Mouse (Mus musculus) spleen, adult 2 months (tissue): ENCODE measurements around the gene Grik2. TPM values are rescaled to one million over a fixed set of nuclear protein-coding genes. Genes with fewer than 3 reads are reported as not detected.

ENCODE experiments used
- DNase-seq, 2 experiments: peaks; one replicate each; pipeline versions ENCODE4 v3.0.0 to v3.0.0-alpha.2; 2012 to 2021; ENCODE audit warnings: low spot score in 2 of 2, low read depth in 1 of 2
- H3K27ac ChIP-seq: fragments of 200-500 bp; 2 replicates; pipeline ENCODE4 v1.5.1; 2012; ENCODE audit warnings: low read length, inconsistent platforms; ENCODE audit not compliant: insufficient read depth
- H3K27me3 ChIP-seq: fragments of 200-500 bp; 2 replicates; pipeline ENCODE4 v1.6.1; 2012; ENCODE audit warnings: mild to moderate bottlenecking, moderate library complexity, low read length, inconsistent platforms; ENCODE audit not compliant: control insufficient read depth, insufficient read depth
- H3K36me3 ChIP-seq: fragments of 200-500 bp; 2 replicates; pipeline ENCODE4 v1.6.1; 2012; ENCODE audit warnings: mild to moderate bottlenecking, low read length, inconsistent platforms; ENCODE audit not compliant: control insufficient read depth, insufficient read depth
- H3K4me1 ChIP-seq: fragments of 200-500 bp; 2 replicates; pipeline ENCODE4 v1.6.1; 2011; ENCODE audit warnings: inconsistent platforms; ENCODE audit not compliant: control insufficient read depth, insufficient read depth, insufficient read length
- H3K4me3 ChIP-seq: fragments of 200-500 bp; 2 replicates; pipeline ENCODE4 v1.5.1; 2011; ENCODE audit warnings: mild to moderate bottlenecking, inconsistent platforms; ENCODE audit not compliant: insufficient read depth, insufficient read length; ENCODE audit errors: extremely low read depth
- CTCF ChIP-seq: fragments of 200-500 bp; IDR thresholded peaks from 2 replicates; pipeline ENCODE4 v1.5.1; 2011; ENCODE audit warnings: mild to moderate bottlenecking, inconsistent platforms; ENCODE audit not compliant: insufficient read depth, insufficient read length, insufficient replicate concordance; ENCODE audit errors: extremely low read depth
- POLR2A ChIP-seq: fragments of 200-500 bp; IDR thresholded peaks from 2 replicates; pipeline ENCODE4 v1.6.1; 2011; ENCODE audit warnings: low read depth, low read length, inconsistent platforms
- WGBS: fragments of 180-500 bp; shearing (Covaris S2); methylation state at CpG from one replicate; pipeline ENCODE4 v1.1.7; 2018; 5-methylcytosine and 5-hydroxymethylcytosine counted together
- polyA plus RNA-seq: library from polyadenylated mRNA; depleted of rRNA; stranded (reverse); fragments of >200 nt; gene quantifications from 2 replicates; pipeline ENCODE4 v1.2.3, GENCODE M21; 2012; rRNA removed

Grik2 gene
- not detected in 2 replicates for polyA plus RNA-seq

- Histone ChIP-seq H3K27ac (no peak within 1 kb of the TSS), H3K27me3 (0 out of 2 replicates have a peak, but pooled peaks cover 2% of the 10 kb centered on the region), H3K36me3 (no peaks in the 10 kb centered on the region), H3K4me3 (no peak within 1 kb of the TSS), H3K4me1 (no peaks in the 10 kb centered on the region)
- TF ChIP-seq POLR2A = no peak
- no peak for TF ChIP-seq CTCF
- DNase-seq = no peak
- WGBS = 3% methylated on average over 41 of the region's 41 CpGs
Measured at GRCm38 (mm10) chr10:49788381-49788906, at the start of gene Grik2. Gene Grik2 (minus strand): TSS chr10:49788766.

GRCm38 (mm10) chr10:49834392-49834791 is 45.8 kb upstream of the Grik2 start:
- Histone ChIP-seq H3K27ac (no peak overlapping the region), H3K4me1 (no peaks in the 10 kb centered on the region), H3K4me3 (no peak overlapping the region), H3K36me3 (no peaks in the 10 kb centered on the region), H3K27me3 (no peaks in the 10 kb centered on the region)
- no peak for TF ChIP-seq POLR2A
- TF ChIP-seq CTCF = no peak
- no peak for DNase-seq
- WGBS = 76% methylated on average over 3 of the region's 3 CpGs

- Histone ChIP-seq H3K27me3 (no peaks in the 10 kb centered on the region), H3K4me3 (no peak overlapping the region), H3K36me3 (no peaks in the 10 kb centered on the region), H3K27ac (no peak overlapping the region), H3K4me1 (no peaks in the 10 kb centered on the region)
- no peak for TF ChIP-seq POLR2A
- TF ChIP-seq CTCF = no peak
- DNase-seq = no peak
Measured at GRCm38 (mm10) chr10:49807276-49807675, 18.7 kb upstream of the Grik2 start.

GRCm38 (mm10) chr10:49801001-49801400 is 12.4 kb upstream of the Grik2 start:
- 83% methylated on average over 1 of the region's 1 CpGs for WGBS
- TF ChIP-seq POLR2A = no peak
- no peak for TF ChIP-seq CTCF
- H3K27ac ChIP-seq = no peak overlapping the region
- H3K27me3 ChIP-seq = no peaks in the 10 kb centered on the region
- no peak for DNase-seq
- no peak overlapping the region for H3K4me3 ChIP-seq
- no peaks in the 10 kb centered on the region for H3K4me1 ChIP-seq
- H3K36me3 ChIP-seq = no peaks in the 10 kb centered on the region

- no peaks in the 10 kb centered on the region for H3K36me3 ChIP-seq
- H3K27me3 ChIP-seq = no peaks in the 10 kb centered on the region
- no peak overlapping the region for H3K27ac ChIP-seq
- H3K4me3 ChIP-seq = no peak overlapping the region
- DNase-seq = no peak
- H3K4me1 ChIP-seq = no peaks in the 10 kb centered on the region
- TF ChIP-seq POLR2A (no peak), CTCF (no peak)
Measured at GRCm38 (mm10) chr10:49794129-49794528, 5.6 kb upstream of the Grik2 start.

- H3K27ac ChIP-seq = no peak overlapping the region
- no peak for TF ChIP-seq POLR2A
- TF ChIP-seq CTCF = no peak
- no peak overlapping the region for H3K4me3 ChIP-seq
- DNase-seq = no peak
- no peaks in the 10 kb centered on the region for H3K36me3 ChIP-seq
- no peaks in the 10 kb centered on the region for H3K4me1 ChIP-seq
- 80% methylated on average over 8 of the region's 8 CpGs for WGBS
- 0 out of 2 replicates have a peak, but pooled peaks cover 2% of the 10 kb centered on the region for H3K27me3 ChIP-seq
Measured at GRCm38 (mm10) chr10:49790326-49790725, 1.8 kb upstream of the Grik2 start.

GRCm38 (mm10) chr10:49789711-49790110 is 1.1 kb upstream of the Grik2 start:
- Histone ChIP-seq H3K4me1 (no peaks in the 10 kb centered on the region), H3K36me3 (no peaks in the 10 kb centered on the region), H3K27ac (no peak overlapping the region), H3K27me3 (0 out of 2 replicates have a peak, but pooled peaks cover 2% of the 10 kb centered on the region), H3K4me3 (no peak overlapping the region)
- 68% methylated on average over 4 of the region's 4 CpGs for WGBS
- no peak for DNase-seq
- no peak for TF ChIP-seq POLR2A
- no peak for TF ChIP-seq CTCF
